Mouse (Mus musculus): ENCODE results near the gene Arpp21.

Gene Arpp21

GRCm38 (mm10) chr9:112235696-112236397 lies at the start of gene Arpp21:
Gene Arpp21, minus strand, starts transcription at chr9:112235938.
- peak; percentile 76 for DNase-seq

- DNase-seq = no peak
Measured at GRCm38 (mm10) chr9:112272426-112272969, 36.8 kb upstream of the Arpp21 start.

GRCm38 (mm10) chr9:112264982-112265641 lies 29.4 kb upstream of the Arpp21 start:
- DNase-seq = no peak

GRCm38 (mm10) chr9:112261986-112262901 lies 26.5 kb upstream of the Arpp21 start:
- peak; percentile 86 for DNase-seq

- DNase-seq = no peak
Measured at GRCm38 (mm10) chr9:112261556-112261955, 25.8 kb upstream of the Arpp21 start.

GRCm38 (mm10) chr9:112260696-112261095 lies 25.0 kb upstream of the Arpp21 start:
- DNase-seq = peak; percentile 96

GRCm38 (mm10) chr9:112258560-112258959 lies 22.8 kb upstream of the Arpp21 start:
- DNase-seq = peak; percentile 65

- DNase-seq = no peak
Measured at GRCm38 (mm10) chr9:112255971-112256370, 20.2 kb upstream of the Arpp21 start.

GRCm38 (mm10) chr9:112253730-112254129 lies 18.0 kb upstream of the Arpp21 start:
- no peak for DNase-seq

GRCm38 (mm10) chr9:112251857-112252256 lies 16.1 kb upstream of the Arpp21 start:
- no peak for DNase-seq

- no peak for DNase-seq
Measured at GRCm38 (mm10) chr9:112251339-112251738, 15.6 kb upstream of the Arpp21 start.

- no peak for DNase-seq
Measured at GRCm38 (mm10) chr9:112249753-112250152, 14.0 kb upstream of the Arpp21 start.

- DNase-seq = no peak
Measured at GRCm38 (mm10) chr9:112247183-112247582, 11.4 kb upstream of the Arpp21 start.

GRCm38 (mm10) chr9:112238168-112238567 lies 2.4 kb upstream of the Arpp21 start:
- DNase-seq = no peak

- no peak for DNase-seq
Measured at GRCm38 (mm10) chr9:112236551-112236950, 813 bp upstream of the Arpp21 start.

GRCm38 (mm10) chr9:112235041-112235695 lies 570 bp downstream of the Arpp21 start:
- peak; percentile 92 for DNase-seq

- peak; percentile 87 for DNase-seq
Measured at GRCm38 (mm10) chr9:112234505-112235024, 1.2 kb downstream of the Arpp21 start.

- DNase-seq = no peak
Measured at GRCm38 (mm10) chr9:112233822-112234504, 1.8 kb downstream of the Arpp21 start.

- no peak for DNase-seq
Measured at GRCm38 (mm10) chr9:112233378-112233777, 2.4 kb downstream of the Arpp21 start.

- DNase-seq = no peak
Measured at GRCm38 (mm10) chr9:112231935-112232575, 3.7 kb downstream of the Arpp21 start.

- DNase-seq = peak; percentile 62
Measured at GRCm38 (mm10) chr9:112231383-112231782, 4.4 kb downstream of the Arpp21 start.
